Mouse (Mus musculus) lung, adult 18-20 months (tissue): ENCODE measurements around the gene Rngtt.
A peak's percentile ranks its signal among the peaks of the same experiment; 100 is the strongest.
"Not testable (repeated sequence)": the region's sequence is repeated elsewhere in the genome, so short reads cannot be mapped to it uniquely, and the experiment has no call there.

Source experiments
- DNase-seq, 2 experiments: peaks; one replicate each; pipeline ENCODE4 v3.0.0; 2022; ENCODE audit warnings: mixed read lengths in 2 of 2

The Rngtt gene

DNA sequence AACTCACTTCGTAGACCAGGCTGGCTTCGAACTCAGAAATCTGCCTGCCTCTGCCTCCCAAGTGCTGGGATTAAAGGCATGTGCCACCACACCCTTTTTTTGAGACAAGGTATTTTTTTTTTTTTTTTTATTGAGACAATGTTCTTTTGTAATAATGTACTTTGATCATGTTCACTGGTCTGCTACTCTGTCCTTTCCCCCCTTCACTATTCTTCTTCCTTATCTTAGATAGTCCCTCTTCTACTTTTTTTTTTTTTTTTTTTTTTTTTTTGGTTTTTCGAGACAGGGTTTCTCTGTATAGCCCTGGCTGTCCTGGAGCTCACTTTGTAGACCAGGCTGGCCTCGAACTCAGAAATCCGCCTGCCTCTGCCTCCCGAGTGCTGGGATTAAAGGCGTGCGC, 4.0 kb downstream of the Rngtt start:
- DNase-seq, result not testable (repeated sequence)

DNA sequence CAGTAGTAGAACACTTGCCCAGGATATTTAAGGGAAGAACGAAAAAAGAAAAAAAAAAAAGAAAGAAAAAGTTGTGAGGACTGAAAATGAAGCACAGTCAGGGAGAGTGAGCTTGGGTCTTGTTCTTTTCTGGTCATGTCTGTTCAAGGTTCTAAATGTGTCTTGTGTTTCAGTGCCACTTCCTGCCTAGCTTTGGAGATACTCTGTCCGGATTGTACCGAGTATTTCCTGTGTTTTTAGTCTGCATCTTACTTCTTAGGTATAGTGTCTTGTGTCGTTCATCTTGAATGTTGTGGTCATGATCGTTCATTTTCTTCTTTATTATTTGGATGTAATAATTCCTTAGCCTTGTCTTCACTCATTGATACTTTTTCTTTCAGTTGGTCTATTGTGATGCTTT, 5.7 kb downstream of the Rngtt start:
- no peak for DNase-seq

DNA sequence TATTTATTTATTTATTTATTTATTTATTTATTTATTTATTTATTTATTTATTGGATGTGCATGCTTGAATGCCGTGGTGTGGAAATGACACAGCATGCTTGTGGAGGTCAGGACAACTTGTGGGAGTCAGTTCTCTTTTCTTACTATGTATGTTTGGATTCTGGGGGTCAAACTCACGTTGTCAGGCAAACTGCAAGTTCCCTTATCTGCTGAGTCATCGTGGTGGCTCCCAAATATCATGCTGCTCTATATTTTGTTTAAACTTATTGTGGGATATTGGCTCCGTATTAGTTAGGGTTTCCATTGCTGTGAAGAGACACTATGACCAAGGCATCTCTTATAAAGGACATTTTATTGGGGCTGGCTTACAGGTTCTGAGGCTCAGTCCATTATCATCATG, 21.0 kb downstream of the Rngtt start:
- DNase-seq, result no peak

DNA sequence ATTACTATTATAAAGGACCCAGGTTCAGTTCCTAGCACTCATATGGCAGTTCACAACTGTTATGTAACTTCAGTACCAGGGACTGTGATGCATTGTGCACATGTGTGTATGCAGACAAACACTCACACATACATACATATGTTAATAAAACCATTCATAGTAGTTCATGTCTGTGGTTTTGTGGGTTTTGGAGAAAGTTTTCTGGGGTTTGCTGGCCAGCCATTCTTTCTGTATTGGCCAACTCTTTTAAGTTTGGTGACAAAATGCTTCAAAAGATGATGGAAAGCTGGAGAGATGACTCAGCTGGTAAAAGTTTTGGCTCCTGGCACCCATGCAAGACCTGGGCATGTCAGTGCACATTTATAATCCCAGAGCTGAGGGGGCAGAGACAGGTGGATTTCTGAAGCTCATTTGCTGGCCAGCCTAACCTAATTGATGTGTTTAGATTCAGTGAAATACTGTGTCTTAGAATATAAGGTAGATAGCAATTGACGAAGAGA, 22.9 kb downstream of the Rngtt start:
- no peak for DNase-seq

DNA sequence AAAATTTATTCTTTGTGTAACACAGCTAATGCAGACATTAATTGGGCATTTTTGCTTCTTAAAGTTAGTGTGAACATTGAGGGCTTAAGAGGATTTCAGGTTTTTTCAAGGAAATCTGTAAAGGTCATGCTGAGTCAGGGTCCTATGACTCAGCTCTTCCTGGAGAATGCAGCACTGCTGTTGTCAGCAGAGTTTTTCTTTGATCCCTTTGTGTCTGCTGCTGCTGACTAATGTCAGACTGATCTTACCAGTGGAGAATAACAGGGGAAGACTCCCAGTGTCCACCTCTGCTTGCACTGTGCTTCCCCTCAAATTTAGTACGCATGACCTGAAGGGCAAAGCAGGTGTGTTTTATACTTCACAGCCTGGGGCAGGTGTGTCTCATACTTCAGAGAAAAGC, 27.9 kb downstream of the Rngtt start:
- no peak for DNase-seq

DNA sequence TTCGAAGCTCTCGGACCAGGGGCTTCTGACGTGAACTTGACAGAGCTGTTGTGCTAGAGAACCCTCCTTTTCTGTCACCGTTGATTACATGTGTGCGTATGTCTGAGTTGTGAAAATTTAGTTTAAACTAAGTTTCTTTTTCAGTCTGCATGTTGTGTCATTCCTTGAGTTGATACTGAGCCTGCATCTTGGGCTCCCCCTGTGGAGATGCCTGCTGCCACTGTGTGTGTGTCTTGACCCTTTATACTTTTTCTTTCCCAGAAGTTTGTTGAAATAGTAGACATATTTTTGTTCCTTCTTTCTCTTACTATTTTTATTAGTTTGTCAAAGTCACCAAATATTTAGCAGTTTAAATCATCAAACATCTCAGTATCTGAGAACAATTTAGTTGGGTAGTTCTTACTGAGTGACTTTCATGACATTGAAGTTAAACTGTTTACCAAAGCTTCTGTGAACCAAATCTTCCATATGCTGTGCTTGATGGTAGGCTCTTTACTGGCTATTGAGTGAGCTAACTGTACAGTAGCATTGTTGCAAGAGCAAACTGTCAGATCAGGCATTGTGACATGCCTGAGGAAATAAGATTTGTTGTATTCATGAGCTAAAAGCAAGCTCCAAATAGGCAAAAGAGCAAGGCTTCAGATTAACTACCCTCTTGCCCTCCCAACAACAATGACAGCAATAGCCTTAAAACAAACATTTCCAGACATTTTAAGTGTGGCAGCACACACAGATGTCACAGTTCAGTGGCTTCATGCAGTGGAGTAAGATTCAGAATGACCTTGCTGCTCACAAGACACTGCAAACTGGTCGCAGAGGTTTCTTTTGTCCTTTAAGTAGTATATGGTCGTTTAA, 33.0 kb downstream of the Rngtt start:
- no peak for DNase-seq

DNA sequence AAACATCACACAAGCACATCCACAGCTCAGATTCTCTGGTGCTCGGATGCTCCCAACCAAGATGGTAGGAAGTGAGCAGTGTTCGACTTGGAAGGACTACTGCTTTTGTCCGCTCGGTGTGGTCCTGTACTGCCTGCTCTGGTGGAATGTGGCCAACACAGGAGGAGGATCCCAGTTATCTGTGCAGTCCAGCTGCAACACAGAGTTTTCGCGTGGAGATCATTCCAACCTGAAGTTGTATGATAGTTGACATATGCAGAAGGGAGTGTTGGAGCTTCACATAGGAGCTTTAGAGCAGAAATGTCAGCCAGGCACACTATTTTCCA, 33.6 kb downstream of the Rngtt start:
- DNase-seq, result no peak

DNA sequence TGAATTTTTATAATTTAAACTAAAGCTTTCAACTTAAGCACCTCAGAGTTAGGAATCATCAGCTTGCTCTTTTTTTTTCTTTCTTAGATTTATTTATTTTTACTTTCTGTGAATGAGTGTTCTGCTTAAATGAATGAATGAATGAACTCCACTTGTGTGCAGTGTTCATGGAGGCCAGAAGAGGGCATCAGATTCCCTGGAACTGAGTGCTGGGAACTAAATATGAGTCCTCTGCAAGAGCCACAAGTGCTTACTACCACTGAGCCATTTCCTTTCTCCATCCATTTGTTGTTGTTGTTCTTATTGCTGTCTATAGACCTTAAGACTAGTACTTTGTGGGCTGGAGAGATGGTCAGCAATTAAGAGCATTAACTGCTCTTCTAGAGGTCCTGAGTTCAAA, 53.3 kb downstream of the Rngtt start:
- DNase-seq, result no peak

DNA sequence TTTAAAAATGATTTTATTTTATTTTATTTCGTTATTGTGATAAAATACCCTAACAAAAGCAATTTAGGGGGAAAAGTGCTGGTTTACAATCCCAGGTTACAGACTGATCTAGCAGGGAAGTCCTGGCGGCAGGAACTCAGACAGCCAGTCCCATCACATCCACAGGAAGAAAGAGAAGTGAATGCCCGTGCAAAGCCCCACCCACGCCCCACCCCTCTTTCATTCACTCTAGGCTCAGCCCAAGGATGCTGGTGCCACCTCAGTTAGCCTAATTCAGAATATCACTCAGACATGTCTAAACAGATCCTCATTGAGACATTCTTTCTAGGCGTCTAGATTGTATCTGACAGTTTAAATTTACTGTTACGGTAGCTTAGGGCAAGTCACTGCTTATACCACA, 64.8 kb downstream of the Rngtt start:
- DNase-seq, result no peak

DNA sequence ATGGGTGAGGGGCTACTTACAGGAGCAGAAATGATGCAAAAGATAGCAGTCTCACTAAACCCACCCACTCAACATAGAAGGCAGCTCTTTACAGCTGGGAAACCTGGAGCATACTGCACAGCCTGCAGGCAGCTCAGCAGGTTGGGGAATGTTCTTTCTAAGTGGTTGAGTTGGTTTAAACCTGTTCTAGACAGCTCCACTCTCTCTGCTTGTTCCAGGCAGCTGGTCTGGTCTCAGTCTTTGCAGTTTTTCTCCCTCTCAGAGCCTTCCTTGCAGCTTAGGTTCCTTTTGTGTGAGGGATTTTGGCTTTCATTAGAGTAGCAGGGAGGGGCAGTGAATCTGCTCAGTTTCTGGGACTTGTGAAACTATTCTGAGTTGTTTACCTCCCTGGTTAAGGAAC, 67.5 kb downstream of the Rngtt start:
- DNase-seq, result no peak

DNA sequence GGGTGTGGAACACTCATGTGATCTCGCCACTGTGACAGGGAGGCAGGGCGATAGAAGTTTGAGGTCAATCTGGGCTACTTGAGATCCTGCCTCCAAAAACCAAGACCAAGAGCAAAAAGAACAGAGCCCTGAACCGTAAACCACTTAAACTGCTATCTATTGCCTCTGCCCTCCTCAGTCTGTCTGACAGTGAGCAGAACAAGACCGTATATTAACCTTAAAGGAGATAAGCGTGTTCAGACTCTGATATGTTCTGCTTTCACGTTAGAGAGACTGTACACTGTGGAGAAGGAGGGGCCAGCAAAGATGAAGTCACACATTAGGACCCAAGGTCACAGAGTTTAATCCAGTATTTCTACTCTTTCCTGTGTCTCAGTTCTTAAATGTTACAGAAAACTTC, 68.8 kb downstream of the Rngtt start:
- no peak for DNase-seq

DNA sequence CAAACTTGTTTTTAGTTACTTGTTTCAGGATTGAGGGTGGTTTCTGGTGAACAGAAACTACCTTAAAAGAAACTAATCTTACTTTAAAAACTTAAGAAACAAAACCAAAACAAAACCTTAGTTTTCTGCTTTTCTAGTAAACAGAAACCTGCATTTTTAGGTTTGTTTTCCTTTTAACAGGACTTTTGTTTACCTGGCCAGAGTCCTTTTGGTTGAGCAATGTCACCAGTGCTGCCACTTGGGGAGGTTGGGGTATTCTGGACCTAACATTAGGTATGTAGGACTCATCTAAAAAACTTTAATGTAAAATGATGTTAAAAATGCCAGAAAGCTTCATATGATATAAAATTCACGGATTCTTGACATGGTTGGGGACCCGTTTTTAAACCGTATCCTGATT, 78.8 kb downstream of the Rngtt start:
- no peak for DNase-seq

DNA sequence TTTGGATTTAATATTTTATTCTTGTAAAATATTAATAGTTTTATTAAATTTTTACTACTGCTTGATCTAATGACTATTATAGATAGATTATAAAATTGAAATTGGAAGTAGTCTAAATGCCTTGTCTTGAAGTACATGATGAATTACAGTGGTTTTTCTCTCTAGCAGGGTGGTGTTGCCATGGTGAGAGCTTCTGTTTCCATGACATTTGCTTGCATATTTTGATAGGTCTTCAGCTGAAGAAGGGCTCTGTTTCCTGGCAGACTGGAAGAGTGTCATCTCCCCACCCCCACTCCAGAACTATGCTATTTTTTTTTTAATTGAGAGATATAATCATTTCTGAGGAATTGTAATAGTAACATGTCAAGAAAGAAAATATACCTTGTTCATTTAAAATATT, 80.5 kb downstream of the Rngtt start:
- no peak for DNase-seq

DNA sequence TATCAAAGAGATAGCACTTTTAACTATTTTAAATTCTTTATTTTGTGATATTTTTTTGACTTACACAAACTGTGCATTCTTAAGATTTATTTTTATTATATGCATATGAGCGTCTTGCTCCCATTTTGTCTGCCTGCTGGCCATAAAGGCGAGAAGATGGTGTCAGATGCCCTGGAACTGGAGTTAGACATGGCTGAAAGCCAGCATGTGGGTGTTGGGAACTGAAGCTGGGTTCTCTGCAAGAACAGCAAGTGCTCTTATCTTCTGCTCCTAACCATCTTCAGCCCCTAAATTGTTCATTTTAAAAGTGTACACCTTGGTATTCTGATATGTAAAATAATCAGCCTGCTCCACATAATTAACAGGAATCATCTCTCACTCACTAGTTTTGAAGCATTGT, 83.3 kb downstream of the Rngtt start:
- no peak for DNase-seq

DNA sequence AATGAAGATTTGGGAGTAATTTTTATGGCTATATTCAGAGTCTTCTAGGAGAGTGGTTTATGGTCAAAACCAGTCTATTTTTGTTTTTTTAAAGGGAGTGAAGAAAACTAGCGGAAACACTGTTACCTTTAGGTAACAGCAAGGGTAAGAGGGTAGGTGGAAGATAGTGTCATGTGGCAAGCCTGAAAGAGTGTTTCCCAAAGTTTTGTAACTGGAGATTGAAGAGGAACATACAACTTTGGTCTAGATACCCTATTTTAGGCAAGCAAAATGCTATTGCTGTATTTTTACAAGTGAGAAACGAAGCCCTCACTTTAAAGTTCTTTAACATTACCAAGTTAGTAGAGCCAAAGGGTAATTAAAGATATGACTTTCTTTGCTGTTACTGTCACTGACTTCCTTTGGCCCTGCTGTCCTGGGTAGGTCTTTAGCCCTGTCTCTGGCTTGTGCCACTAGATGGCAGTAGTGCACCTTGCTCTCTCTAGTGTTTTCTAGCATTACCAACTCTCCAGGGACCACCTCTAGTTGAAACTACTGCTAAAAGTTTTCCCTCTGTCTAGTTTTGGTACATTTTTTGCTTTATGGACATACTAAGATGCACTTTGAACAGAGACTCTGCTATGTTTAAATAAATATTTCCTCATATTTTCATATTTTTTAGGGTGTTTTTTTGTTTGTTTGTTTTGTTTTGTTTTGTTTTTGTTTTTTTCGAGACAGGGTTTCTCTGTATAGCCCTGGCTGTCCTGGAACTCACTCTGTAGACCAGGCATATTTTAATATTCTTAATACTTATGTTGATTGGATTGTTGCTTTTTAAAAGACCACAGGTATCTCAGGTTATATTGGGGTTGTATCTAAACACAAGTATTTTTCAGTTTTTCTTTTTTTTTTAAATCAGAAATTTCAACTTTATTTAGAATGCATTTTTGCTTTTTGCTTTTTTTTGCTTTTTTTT, 86.4 kb downstream of the Rngtt start:
- DNase-seq, result peak; percentile 64 to 68

DNA sequence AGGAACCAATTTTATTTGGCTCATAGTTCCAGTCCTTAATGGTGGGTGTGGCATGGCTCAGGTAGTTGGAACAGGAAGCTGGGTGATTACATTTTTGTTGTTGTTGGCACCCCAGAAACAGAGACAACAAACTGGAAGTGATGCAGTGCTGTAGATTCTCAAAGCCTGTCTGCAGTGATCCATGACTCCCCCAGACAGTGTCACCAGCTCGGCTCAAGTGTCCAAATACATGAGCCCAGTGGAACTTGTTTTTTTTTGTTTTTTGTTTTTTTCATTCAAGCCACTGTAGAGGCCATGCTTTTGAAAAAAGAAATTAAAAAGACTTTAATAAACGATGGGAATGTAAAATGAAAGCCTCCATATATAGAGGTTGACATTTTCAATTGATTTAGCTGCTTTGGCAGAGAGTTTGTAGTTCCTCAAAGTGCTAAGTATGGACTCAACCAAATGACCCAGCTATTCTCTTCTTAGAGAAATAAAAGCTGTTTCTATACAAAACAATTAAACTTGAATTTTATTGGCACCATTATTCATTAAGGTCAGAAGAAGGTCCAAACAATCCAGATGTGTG, 95.7 kb downstream of the Rngtt start:
- DNase-seq, result no peak

DNA sequence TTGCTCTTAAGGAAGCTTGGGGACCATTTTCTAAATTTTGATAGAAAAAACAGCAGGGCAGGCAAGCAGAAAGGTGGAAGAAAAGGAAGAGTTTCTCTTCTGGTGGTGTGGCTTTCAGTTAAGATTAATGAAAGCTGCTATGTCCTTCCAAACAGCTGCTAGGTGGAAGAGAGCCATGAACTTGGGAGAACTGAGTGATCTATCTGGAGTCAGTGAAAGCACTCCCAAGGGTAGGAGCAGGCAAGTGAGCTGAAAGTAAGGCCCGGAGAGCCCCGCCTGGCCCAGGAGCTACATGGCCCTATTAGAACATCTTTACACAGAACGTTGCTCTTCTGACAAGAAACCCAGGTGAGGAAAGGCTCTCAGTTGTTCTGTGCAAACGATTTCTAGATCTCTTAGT, 103.7 kb downstream of the Rngtt start:
- DNase-seq, result peak in 1 of 2 experiments; percentile 3

DNA sequence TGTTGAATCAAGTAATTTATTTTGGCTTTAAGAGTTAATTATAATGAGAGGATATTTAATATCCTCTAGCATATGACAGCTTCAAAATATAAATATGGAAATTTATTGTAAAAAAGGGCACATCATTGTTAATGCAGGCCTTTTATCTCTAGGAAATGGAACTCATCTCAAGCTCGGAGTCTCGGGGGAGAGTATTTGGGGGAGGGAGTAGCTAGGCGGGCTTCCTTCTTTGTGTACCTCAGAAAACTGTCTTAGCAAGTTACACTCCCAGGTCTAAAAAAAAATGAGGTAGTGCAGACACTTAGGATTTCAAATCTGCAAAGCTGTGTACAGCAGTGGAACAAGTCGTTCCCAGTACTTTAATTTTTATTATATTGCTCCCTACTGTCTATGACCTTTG, 104.7 kb downstream of the Rngtt start:
- DNase-seq, result no peak

DNA sequence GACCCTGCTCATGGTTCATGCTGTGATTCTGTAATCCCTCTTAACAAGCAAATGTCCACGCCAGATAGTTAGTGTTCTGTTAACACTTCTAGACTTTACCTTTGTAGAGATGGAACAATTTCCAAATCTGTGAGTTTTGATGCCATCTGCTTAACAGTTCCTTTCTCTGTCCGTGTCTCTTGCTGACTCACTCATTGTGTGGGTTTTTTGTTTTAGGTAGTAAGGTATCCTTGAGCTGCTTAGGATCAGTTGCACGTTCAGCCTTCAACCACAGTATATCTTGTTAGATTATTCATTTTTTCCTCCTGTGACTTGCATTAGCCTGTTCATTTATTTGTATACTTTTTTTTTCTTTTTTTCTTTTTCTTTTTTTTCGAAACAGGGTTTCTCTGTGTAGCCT, 107.3 kb downstream of the Rngtt start:
- no peak for DNase-seq

DNA sequence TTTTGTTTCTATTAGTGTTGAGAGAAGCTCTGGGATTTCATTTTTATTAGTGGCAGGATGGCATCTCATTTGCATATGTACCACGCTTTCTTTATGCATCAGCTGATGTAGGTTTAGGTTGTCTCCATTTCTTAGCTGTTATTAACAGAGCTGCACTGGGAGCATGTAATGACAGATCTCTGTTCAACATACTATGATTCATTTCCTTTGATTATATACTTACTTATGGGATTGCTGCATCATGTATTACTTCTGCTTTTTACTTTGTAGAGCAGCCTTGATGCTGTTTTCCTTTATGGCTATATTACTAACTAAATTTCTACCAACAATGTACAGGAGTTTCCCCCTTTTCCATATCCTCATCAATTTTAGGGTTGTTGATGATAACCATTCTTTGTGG, 109.5 kb downstream of the Rngtt start:
- DNase-seq, result no peak

DNA sequence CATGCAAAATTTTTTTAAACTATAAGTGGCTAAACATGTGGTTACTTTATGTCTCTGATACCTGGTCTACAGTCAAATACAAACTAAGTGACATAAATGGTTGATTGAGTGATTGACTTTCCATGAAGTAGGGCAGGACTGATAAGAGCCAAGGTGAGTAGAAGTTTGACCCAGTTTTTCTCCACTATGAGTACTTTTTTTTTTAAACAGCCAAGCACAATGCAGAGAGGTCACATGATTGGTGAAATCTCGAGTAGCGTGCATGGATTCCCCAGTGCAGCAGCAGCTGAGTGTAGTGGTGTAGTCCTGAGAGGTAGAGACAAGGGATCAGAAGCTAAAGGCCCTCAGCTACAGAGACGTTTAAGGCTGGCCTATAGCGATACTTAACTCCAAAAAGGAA, 118.7 kb downstream of the Rngtt start:
- peak in 1 of 2 experiments; percentile 10 for DNase-seq

DNA sequence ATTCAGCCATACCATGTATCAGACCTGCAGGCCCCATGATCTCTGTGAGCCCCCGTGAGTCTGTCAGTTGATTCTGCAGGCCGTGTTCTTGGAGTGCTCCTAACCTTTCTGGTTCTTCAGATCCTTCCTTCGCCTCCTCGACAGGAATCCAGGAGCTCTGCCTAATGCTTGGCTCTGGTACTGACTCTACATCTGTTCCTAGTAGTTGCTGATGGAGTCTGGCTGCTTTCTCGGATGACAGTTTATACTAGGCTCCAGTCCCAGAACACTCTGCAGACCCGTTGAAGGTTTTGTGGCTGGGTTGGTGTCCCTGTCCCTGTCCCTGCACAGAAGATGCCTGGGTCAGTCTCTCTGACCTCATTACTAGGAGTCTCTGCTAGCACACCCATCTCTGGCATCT, 131.8 kb downstream of the Rngtt start:
- no peak for DNase-seq

DNA sequence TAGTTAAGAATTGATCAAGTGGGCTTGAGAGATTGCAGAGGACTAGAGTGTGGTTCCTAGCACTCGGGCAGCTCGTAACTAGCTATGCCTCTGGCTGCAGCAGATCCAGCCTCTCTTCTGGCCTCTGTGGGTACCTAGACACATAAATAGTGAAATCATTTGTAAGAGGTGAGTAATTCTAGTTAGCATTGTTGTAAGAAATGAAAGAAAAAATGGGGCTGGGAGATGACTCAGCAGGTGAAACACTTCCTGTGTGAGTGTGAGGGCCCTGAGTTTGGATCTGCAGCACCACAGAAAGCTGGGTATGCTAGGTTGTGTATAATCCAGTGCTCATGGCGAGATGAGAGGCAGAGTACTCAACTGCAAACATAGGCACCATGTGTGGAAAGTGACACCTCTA, 136.2 kb downstream of the Rngtt start:
- DNase-seq, result no peak

DNA sequence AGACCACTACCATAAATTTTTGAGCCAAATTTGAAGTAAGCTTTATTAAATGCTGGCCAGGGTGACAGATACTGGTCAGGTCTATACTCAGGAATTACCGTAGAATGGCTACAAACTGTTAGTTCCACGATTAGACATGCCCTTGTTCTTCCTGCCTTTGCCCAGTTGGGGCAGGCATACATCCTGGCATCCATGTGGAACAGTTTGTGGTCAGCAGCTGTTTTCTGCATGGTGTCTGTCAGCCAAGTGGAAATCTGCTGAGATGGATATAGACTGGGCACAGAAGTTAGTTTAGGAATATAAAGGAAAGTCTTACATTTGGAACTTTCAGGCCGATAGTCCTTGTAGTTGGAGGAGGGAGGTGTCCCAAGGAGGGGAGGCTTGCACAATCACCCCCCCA, 136.8 kb downstream of the Rngtt start:
- no peak for DNase-seq
